Mouse (Mus musculus): ENCODE data around the gene Khdc4. TPM values are rescaled to one million over a fixed set of nuclear protein-coding genes. Genes with fewer than 3 reads are reported as not detected.

The Khdc4 gene
- polyA plus RNA-seq, 1 experiment from 2014 or later, result 109 TPM

DNA sequence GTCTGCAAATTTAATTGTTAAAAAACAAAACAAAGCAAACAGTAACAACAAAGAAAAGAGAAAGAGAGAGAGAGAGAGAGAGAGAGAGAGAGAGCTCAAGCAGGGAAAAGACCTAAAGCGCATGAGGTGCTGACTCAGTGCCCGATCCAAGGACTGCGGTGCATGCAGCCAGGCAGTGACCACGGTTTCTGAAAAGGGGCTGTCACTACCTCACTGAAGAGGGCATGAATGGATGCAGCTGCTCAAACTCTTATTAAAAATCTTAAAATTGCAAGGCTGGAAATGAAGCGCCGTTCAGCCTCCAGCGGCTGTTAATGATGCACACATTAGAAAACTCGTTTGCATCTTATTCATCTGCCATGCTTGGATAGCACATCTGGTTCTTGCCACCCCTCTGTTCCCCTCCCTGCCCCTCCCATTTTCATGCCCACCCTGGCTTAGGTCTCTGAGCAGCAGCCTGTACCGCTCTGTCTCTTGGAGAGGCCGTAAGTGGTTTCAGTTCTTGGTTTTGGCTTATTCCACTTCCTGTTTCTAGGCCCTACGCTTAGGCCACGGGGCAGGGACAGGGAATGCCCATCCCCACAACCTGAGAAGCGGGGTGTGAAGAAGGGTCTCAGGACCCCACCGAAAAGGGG is 37.7 kb upstream of the Khdc4 start:
- WGBS, result 93% methylated on average over 14 of the region's 14 CpGs
- ATAC-seq (ENCODE audit: low FRiP score), result no peak
- peaks cover 26% of the 10 kb centered on the region for H3K36me3 ChIP-seq (ENCODE audit: control insufficient read depth, insufficient read depth, low read length)

DNA sequence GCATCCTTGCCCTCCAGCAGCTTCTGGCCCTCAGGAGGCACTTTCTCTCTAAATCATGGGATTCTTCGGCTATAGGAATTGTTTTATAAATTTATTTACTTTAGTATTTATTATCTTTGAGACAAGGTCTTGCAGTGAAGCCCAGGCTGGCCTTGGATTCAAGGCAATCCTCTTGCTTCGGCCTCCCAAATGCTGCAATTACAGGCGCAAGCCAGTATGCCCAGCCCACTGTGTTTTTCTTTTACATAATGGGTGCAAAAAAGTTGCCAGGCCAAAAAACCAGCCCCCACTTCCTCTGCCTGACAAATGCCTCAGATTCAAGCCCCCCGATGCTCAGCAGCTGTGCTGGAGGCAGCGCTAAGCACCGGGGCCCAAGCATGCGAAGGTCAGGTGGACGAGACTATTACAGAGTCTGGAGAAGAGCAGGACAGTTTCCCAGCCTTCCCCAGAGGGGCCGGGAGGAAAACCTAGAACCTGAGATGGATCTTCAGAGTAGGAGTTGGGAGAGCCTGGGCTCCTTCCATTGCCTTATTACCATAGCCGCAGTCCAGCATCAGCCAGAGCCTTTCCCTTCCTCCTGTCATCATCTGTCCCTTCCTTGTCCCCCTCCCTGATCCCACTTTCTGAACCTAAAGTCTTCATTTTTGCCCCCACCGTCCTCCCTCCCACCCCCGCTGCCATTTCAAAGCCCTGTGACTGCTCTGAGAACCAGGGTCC is 37.0 kb upstream of the Khdc4 start:
- Histone ChIP-seq H3K4me3 (ENCODE audit: low read depth, low read length) (no peak overlapping the region), H3K36me3 (ENCODE audit: control insufficient read depth, insufficient read depth, low read length) (peaks cover 20% of the 10 kb centered on the region), H3K4me2 (no peak overlapping the region), H3K9ac (ENCODE audit: low read length) (no peak overlapping the region), H3K27me3 (ENCODE audit: control insufficient read depth, insufficient read depth, low read length) (no peaks in the 10 kb centered on the region), H3K4me1 (ENCODE audit: control insufficient read depth, insufficient read depth, low read length) (no peaks in the 10 kb centered on the region), H3K27ac (ENCODE audit: low read depth, low read length) (no peak overlapping the region), H3K9me3 (ENCODE audit: control insufficient read depth, low read length) (no peaks in the 10 kb centered on the region)
- DNase-seq (ENCODE audit: low spot score, missing footprints) (no peak), ATAC-seq (ENCODE audit: low FRiP score) (no peak)
- 86% methylated on average over 12 of the region's 12 CpGs for WGBS

More for the DNA sequence above, 37.7 kb upstream of the Khdc4 start:
- no peak overlapping the region for H3K4me2 ChIP-seq
- no peak for DNase-seq (ENCODE audit: low spot score, missing footprints)
- H3K4me1 ChIP-seq (ENCODE audit: control insufficient read depth, insufficient read depth, low read length), result no peaks in the 10 kb centered on the region
- no peak overlapping the region for H3K9ac ChIP-seq (ENCODE audit: low read length)
- H3K4me3 ChIP-seq (ENCODE audit: low read depth, low read length), result no peak overlapping the region
- H3K27me3 ChIP-seq (ENCODE audit: control insufficient read depth, insufficient read depth, low read length), result no peaks in the 10 kb centered on the region
- no peak overlapping the region for H3K27ac ChIP-seq (ENCODE audit: low read depth, low read length)
- H3K9me3 ChIP-seq (ENCODE audit: control insufficient read depth, low read length), result no peaks in the 10 kb centered on the region

DNA sequence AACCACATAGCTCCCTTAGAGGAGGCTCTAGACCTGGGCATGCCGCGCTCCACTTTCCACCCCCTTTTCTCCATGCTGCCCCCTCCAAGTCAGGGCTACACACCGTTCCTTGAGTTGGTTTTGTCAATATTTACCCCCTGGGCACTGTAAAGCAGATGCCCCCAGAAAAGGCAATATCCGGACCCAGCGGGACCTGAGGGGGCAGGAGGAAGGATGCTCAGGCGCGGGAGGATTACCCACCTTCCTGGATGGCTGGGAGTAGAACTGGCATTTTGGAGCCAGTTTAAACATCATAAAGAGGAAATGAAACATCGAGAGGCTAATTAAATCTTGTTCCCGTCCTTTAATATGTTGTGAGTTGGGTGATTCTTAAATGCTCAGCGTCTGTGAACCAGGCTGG is 36.4 kb upstream of the Khdc4 start:
- WGBS, result 81% methylated on average over 10 of the region's 10 CpGs
- no peak overlapping the region for H3K9ac ChIP-seq (ENCODE audit: low read length)
- no peak overlapping the region for H3K4me2 ChIP-seq
- no peaks in the 10 kb centered on the region for H3K4me1 ChIP-seq (ENCODE audit: control insufficient read depth, insufficient read depth, low read length)
- no peak overlapping the region for H3K27ac ChIP-seq (ENCODE audit: low read depth, low read length)
- DNase-seq (ENCODE audit: low spot score, missing footprints), result no peak
- ATAC-seq (ENCODE audit: low FRiP score), result no peak
- H3K9me3 ChIP-seq (ENCODE audit: control insufficient read depth, low read length), result no peaks in the 10 kb centered on the region
- peaks cover 19% of the 10 kb centered on the region for H3K36me3 ChIP-seq (ENCODE audit: control insufficient read depth, insufficient read depth, low read length)
- H3K4me3 ChIP-seq (ENCODE audit: low read depth, low read length), result no peak overlapping the region
- H3K27me3 ChIP-seq (ENCODE audit: control insufficient read depth, insufficient read depth, low read length), result no peaks in the 10 kb centered on the region

DNA sequence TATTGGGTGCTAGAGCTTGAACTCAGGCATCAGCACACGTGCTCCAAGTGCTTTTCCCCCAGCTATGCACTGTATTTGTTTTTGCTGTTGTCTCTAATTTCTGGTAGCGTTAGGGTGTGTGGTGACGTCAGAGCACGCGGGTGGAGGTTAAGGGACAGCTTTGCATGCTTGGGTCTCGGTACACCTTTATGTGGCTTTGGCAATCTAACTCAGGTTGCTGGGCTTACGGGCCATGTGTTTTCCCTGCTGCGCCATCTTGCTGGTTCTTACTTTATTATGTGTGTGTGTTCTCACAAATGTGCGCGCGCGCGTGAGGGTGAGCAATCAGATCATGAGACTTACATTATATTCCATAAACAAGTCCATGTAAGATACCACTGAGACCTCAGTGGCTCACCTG is 35.6 kb upstream of the Khdc4 start:
- H3K27ac ChIP-seq (ENCODE audit: low read depth, low read length), result no peak overlapping the region
- DNase-seq (ENCODE audit: low spot score, missing footprints) (no peak), ATAC-seq (ENCODE audit: low FRiP score) (no peak)
- H3K4me1 ChIP-seq (ENCODE audit: control insufficient read depth, insufficient read depth, low read length), result no peaks in the 10 kb centered on the region
- H3K36me3 ChIP-seq (ENCODE audit: control insufficient read depth, insufficient read depth, low read length), result peaks cover 19% of the 10 kb centered on the region
- H3K9me3 ChIP-seq (ENCODE audit: control insufficient read depth, low read length), result no peaks in the 10 kb centered on the region
- no peaks in the 10 kb centered on the region for H3K27me3 ChIP-seq (ENCODE audit: control insufficient read depth, insufficient read depth, low read length)
- no peak overlapping the region for H3K9ac ChIP-seq (ENCODE audit: low read length)
- H3K4me3 ChIP-seq (ENCODE audit: low read depth, low read length), result no peak overlapping the region
- WGBS, result 96% methylated on average over 13 of the region's 13 CpGs
- H3K4me2 ChIP-seq, result no peak overlapping the region

DNA sequence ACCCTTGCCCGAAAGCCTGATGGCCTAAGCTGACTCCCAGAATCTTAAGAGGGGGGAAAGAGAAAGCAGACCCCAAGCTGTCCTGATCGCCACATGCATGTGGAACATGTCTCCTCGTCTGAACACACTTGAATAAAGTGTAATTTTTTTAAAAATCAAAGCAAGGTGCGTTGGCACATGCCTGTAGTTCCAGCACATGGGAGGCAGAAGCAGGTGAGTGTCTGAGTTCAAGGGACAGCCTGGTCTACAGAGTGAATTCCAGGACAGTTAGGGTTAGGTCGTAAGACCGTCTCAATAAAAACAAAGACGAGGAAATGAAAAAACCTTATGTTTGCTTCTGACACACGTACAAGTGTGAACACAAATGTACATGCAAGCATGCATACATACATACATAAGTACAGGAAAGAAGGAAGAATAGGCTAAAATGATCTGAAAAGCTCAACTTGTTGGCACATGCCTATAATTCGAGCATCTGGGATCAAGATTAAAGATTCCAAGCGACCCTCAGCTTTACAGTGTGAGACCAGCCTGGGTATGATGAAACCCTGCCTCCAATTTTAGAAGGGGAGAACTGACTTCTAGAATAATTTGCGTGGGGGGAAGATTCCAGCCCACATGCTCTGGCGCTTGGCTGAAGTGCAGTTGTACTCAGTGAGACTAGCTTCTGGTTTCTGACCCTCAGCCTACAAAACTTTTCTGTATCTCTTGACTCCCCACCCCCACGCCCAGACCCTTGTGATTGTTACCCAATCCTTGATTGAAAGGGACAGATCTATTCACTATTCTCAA is 34.7 kb upstream of the Khdc4 start:
- H3K4me3 ChIP-seq (ENCODE audit: low read depth, low read length), result no peak overlapping the region
- H3K9me3 ChIP-seq (ENCODE audit: control insufficient read depth, low read length), result no peaks in the 10 kb centered on the region
- H3K4me1 ChIP-seq (ENCODE audit: control insufficient read depth, insufficient read depth, low read length), result no peaks in the 10 kb centered on the region
- no peak overlapping the region for H3K9ac ChIP-seq (ENCODE audit: low read length)
- WGBS, result 86% methylated on average over 13 of the region's 13 CpGs
- no peak overlapping the region for H3K27ac ChIP-seq (ENCODE audit: low read depth, low read length)
- no peak for DNase-seq (ENCODE audit: low spot score, missing footprints)
- peaks cover 16% of the 10 kb centered on the region for H3K36me3 ChIP-seq (ENCODE audit: control insufficient read depth, insufficient read depth, low read length)
- no peak for ATAC-seq (ENCODE audit: low FRiP score)
- no peaks in the 10 kb centered on the region for H3K27me3 ChIP-seq (ENCODE audit: control insufficient read depth, insufficient read depth, low read length)
- H3K4me2 ChIP-seq, result no peak overlapping the region

DNA sequence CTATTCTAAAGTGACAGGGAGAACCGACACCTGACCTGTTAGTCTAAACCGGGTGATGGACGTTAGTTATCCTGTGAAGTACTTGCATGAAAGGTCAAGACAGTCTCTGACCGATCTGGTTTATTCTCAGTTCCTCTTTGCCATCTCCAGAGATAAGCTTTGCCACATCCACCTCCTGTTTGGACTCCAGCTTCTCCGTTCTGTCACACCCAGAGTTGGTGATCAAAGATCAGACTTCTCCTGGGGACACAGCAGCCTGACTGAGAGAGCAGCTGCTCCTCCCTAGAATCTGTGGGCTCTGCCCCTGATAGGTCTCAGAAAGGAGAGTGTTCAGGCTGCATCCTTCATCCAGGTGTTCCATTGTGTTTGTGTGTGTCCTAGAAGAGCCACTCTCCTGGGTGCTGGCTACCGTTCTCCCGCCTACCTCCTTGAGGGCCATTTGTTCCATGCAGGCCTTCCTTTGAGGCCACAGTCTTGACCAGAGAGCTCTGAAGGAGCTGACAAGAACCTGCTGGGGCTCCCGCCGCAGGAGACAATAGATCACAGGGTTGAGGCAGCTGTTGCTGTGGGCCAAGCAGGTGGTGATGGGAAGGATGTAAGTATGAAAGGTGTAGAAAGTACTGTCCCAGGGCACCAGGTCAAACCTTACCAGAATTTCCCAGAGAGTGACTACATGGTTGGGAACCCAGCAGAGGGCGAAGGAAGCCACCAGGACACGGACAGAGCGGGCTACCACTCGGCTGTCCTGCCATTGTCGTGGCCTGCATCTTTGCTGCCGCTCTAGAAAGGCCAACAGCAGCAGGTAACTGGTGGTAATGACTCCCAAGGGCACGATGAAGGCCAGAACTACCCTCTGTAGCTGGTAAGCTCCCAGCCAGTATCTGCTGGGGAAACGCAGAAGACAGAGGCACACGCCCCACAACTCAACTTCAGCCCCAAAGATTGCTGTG is 33.7 kb upstream of the Khdc4 start:
- WGBS, result 82% methylated on average over 18 of the region's 18 CpGs
- no peak overlapping the region for H3K27ac ChIP-seq (ENCODE audit: low read depth, low read length)
- no peak overlapping the region for H3K4me3 ChIP-seq (ENCODE audit: low read depth, low read length)
- H3K9me3 ChIP-seq (ENCODE audit: control insufficient read depth, low read length), result no peaks in the 10 kb centered on the region
- no peak for ATAC-seq (ENCODE audit: low FRiP score)
- H3K9ac ChIP-seq (ENCODE audit: low read length), result no peak overlapping the region
- DNase-seq (ENCODE audit: low spot score, missing footprints), result no peak
- peaks cover 5% of the 10 kb centered on the region for H3K36me3 ChIP-seq (ENCODE audit: control insufficient read depth, insufficient read depth, low read length)
- no peak overlapping the region for H3K4me2 ChIP-seq
- no peaks in the 10 kb centered on the region for H3K27me3 ChIP-seq (ENCODE audit: control insufficient read depth, insufficient read depth, low read length)
- H3K4me1 ChIP-seq (ENCODE audit: control insufficient read depth, insufficient read depth, low read length), result no peaks in the 10 kb centered on the region

DNA sequence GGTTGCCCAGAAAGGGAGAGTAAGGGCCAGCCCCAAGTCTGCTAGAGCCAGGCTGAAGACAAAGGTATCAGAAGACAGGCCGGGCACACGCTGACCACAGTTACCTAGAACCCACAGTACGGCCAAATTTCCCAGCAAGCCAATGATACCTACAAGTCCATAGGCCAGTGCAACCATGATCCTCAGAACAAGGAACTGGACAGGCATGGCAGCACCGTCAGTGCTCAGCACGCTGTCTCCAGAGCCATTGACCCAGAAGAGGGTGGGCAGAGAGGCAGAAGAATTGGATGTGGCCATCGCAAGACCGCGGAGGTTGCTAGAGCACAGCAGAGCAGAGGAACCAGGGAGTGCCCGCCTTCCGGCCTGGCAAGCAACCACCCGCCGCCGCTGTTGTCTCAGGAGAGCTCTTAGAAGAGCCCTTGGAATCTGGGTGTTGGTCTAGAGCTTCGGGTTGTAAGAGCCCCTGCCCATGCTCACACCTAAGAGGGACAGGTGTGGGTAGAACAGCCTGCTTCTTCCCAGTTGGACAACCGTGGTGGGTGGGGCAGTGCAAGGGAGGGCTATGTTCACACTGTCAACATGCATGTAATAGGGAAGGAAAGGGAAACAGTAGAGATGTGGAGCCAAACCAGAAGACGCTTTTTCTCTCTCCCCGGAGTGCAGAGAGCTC is 32.6 kb upstream of the Khdc4 start, which contains the start of gene Rxfp4:
Gene Rxfp4, minus strand, starts transcription at position 297 of the 670 bp plus-strand sequence.
- no peak for ATAC-seq (ENCODE audit: low FRiP score)
- Histone ChIP-seq H3K9me3 (ENCODE audit: control insufficient read depth, low read length) (no peaks in the 10 kb centered on the region), H3K4me3 (ENCODE audit: low read depth, low read length) (no peak within 1 kb of the TSS), H3K9ac (ENCODE audit: low read length) (no peak within 1 kb of the TSS), H3K4me1 (ENCODE audit: control insufficient read depth, insufficient read depth, low read length) (no peaks in the 10 kb centered on the region), H3K27ac (ENCODE audit: low read depth, low read length) (no peak within 1 kb of the TSS), H3K4me2 (no peak within 1 kb of the TSS), H3K27me3 (ENCODE audit: control insufficient read depth, insufficient read depth, low read length) (no peaks in the 10 kb centered on the region), H3K36me3 (ENCODE audit: control insufficient read depth, insufficient read depth, low read length) (peaks cover under 1% of the 10 kb centered on the region; the same call in 1 of the 2 replicates)
- DNase-seq (ENCODE audit: low spot score, missing footprints), result no peak
- WGBS, result 86% methylated on average over 17 of the region's 17 CpGs

Measured in midbrain, embryonic 11.5 days (tissue).